Mouse (Mus musculus) liver (tissue): ENCODE data around the gene Ppil2.

Source experiments
- DNase-seq: peaks from one replicate; pipeline ENCODE4 v3.0.0-alpha.2; 2020; ENCODE audit warnings: mixed read lengths

The Ppil2 gene

DNA sequence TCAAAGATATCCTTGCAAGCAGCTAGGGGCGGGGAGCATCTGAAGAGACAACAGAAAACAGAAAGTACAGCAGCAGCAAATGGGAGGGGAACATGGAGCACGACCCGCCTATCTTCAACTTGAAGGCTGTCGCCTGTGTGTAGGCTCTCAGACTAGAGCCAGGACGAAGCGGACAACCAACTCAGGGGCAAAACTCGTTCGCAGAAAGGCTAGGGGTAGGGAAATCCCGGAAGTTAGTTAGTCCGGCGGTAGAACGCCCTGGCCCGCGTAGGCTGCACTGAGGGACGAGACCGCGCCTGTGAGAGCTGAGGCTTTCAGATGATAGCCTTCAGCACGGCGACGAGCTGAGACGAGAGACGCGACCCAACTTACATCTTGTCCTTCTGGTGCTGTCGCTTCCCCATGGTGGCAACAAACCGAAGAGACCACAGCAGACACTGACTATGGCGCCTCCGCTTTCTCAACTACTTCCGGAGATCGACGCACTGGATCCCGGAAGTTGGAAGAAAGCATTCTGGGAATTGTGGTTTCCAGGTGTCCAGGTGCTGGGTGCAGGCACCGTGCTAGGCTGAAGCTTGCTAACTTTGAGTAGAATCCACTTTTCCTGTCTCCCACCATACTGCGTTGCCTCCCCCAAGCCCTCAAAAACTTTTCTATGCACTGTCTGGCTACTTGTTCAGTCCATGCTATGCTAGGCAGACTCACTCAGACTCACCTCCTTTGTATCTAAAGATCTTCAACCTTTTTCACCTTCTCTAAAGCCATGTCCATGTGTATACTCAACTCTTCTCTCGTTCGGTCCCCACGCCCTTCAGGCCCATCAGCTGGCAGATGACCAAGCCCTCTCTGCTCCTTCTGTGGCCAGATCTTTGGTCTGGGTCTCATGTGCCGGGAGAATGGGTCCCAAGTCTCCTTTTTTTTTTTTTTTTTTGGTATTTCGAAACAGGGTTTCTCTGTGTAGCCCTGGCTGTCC is at the start of gene Ppil2:
Gene Ppil2, minus strand, starts transcription at position 487 of the 973 bp plus-strand sequence.
- DNase-seq: peak; percentile 73

DNA sequence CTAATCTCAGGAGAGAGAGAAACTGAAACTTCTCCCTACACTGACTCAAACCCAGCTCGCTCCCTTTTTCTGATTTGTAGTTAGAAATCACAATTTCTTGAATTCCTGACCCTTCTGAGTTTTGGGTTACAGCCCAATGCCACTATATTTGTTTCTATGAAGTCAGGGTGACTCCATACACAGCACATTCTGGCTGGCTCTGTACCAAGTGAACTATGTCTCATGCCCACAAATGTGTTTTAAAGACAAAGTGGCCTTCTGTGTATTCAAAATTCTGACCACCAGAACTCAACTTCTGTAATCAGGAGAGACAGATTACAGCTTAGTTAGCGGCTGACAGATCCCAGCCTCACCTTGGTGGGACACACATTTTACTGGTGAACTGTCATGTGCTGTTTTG is 43.3 kb upstream of the Ppil2 start:
- no peak for DNase-seq

DNA sequence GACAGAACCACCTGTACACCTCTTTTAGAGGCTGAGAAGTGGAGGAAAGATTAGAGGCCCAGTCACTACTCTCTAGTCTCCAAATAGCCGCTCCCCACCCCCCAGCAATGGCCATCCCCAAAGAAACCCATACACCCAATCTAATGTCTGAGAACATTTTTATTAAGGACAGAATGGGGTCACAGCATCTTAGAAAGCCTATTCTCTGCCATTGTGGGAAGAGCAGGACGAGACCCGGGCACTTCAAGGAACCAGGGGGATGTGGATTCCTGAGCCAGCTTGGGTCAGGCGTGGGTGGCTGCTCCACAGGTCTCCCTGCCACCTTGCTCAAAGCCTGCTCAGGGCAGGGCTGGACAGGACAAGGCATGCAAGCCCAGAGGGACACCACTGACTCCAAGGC is 40.8 kb upstream of the Ppil2 start:
- no peak for DNase-seq

- no peak for DNase-seq
These were observed 39.6 kb upstream of the Ppil2 start for GRCm38 (mm10) chr16:17150520-17151258.

DNA sequence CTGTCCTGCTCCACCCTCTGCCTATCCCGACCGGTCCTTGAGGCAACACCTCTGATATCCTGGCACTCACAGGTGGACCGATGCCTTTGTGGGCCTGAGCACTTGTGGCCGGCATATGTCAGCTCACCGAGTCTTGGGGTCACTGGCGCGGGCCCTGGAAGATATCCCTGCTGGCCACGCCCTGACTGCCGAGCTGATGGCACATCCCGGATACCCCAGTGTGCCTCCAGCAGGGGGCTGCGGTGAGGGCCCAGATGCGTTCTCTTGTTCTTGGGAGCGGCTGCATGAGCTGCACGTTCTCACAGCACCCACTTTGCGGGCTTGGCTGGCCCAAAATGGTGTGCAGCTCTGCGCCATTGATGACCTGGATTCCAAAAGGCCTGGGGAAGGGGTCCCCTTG is 37.0 kb upstream of the Ppil2 start:
- peak; percentile 74 for DNase-seq

- DNase-seq: peak; percentile 36
These were observed 36.4 kb upstream of the Ppil2 start for GRCm38 (mm10) chr16:17147391-17147929.

DNA sequence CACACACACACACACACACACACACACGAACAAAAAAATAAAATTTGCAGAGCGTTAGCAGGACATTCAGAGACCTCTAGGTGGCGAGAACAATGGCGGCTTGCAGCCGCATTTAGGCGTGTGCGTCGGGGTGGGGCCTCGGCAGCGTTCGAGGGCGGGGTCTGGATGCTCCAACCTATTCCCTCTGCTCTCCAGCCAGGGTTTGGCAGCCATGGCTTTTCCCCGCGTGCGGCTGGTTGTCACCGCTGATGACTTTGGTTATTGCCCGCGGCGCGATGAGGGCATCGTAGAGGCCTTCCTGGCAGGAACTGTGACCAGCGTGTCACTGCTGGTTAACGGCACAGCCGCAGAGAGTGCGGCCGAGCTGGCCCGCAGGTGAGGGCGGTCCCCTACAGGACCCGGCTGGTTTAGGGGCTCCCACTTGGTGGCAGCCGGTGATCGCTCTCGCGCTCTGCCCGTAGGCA is 35.7 kb upstream of the Ppil2 start, which contains the start of gene Ccdc116:
Gene Ccdc116, minus strand, starts transcription at position 458 of the 464 bp plus-strand sequence.
- peak; percentile 85 for DNase-seq

- peak; percentile 31 for DNase-seq
These were observed 33.3 kb upstream of the Ppil2 start, which contains the start of gene Ydjc for GRCm38 (mm10) chr16:17144339-17144738. Gene Ydjc, plus strand, starts transcription at chr16:17144621.

DNA sequence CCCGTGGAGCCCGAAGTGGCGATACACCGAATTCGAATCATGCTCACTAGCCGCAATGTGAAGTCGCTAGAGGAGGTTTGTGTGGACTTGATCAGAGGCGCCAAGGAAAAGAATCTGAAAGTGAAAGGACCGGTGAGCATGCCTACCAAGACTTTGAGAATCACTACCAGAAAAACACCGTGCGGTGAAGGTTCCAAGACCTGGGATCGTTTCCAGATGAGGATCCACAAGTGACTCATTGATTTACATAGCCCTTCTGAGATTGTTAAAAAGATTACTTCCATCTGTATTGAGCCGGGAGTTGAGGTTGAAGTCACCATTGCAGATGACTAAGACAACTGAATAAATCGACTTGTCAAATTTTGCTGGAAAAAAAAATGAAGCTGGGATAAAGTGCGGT is 26.3 kb upstream of the Ppil2 start:
- DNase-seq: no peak

DNA sequence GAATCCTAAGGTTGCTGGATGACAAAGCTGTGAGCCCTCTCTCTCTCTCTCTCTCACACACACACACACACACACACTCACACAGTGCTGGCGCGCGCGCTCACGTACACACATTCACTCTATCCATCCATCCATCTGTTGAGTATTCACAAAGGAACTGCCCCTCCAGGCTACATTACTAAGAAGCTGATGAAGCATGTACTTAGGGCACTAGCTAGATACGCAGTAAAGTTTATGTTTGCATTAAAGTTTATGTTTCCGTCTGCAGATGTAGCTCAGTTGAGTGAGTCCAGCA is 21.8 kb upstream of the Ppil2 start:
- DNase-seq: no peak

GRCm38 (mm10) chr16:17132089-17132905 is 21.2 kb upstream of the Ppil2 start, which contains the start of gene Sdf2l1:
Gene Sdf2l1, minus strand, starts transcription at chr16:17132383.
- peak; percentile 99 for DNase-seq

- DNase-seq: peak; percentile 49
These were observed 20.4 kb upstream of the Ppil2 start for GRCm38 (mm10) chr16:17131191-17132088.

DNA sequence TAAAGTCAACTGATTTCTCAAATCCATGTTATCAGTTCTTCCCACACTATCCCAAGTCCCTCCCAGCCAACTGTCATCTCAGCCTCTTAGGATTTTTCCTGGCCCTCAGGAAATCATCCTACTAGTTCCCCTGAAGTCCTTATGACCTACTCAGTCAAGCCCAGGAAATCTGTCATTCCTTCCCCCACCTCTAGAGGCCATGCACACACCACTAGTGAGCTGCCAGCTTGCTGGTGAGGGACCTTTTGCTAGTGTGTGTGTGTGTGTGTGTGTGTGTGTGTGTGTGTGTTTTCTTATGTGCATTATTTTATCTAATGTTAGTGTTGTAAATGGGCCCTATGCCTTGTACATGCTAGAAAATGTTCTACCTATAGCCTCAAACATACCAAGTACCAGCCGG is 16.2 kb upstream of the Ppil2 start:
- peak; percentile 46 for DNase-seq

- DNase-seq: peak; percentile 92
These were observed 13.9 kb upstream of the Ppil2 start, which contains the start of gene 2610318N02Rik for GRCm38 (mm10) chr16:17124871-17125520. Gene 2610318N02Rik, minus strand, starts transcription at chr16:17125167.

DNA sequence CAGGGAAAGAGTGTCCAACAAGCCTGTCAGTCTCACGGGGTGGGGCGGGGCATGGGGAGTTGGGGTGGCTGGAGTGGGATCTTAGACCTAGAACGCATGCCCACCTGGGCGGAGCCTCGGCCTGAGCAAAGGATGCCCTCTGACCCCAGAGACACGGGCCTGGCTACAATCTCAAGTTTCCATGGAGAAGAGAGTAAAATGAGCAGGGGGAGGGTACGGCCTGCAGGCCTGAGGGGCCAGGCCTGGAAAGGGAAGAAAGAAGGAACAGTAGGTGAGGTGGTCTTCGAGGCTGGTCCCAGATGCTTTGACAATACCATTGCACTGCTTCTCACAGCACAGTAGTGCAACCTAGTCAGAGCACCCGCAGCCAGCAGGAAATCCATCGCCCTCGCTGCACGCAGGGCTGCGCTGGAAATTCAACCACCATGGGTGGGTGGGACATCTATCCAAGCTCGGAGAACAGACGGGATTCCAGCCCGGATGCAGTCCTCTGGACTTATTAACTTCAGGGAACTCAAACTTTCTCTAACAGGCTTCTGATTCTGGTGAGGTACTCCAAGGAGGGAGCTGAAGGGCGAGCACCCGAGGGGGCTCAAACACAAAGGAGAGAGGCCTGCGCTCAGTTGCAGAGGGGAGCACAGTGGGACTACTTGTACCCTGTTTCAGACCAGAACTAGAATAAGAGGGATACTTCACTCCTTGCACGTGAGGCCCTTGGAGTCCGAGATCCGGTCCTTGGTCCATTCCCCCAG is 13.2 kb upstream of the Ppil2 start:
- DNase-seq: peak; percentile 56

- no peak for DNase-seq
These were observed 10.5 kb upstream of the Ppil2 start for GRCm38 (mm10) chr16:17121569-17121968.

DNA sequence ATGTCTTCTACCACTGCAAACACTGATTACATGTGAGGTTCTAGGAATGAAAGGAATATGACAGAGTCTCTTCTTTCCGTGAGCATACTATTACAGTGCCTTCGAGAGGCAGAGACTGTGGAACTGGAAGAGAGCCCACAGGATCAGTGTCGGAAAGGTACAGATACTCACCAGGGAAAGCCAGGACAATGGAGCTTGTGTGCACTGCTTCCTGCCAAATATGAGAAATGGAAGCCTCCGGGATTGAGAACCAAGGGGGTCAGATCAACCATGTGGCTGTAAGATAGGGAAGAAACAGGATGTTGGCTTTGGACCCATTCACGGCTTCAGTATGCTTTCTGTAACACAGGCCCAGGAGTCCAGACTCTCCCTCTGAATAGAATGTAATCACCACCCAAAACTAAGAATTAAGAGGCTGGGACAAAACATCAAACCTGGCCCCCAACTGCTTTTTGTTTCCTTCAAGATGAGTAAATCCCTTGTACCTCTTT is 6.3 kb upstream of the Ppil2 start:
- DNase-seq: no peak

DNA sequence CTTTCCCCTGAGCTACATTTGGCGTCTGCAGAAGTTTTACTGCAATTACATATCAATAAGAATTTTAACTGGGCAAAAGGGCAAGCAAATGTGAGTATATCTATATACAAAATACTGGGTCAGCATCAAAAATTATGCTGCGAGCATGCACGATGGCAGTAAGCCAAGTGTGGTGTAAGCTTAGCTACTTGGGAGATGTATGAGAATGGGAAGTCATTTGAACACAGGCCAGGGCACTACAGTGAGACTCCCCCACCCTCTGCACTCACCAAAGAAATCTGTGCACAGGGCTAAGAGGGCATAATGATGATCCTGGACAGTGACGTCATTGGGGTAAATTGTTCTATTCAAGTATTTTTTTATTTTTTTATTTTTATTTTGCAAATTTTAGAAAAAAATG is 6.5 kb downstream of the Ppil2 start:
- DNase-seq: no peak

- DNase-seq: no peak
These were observed 8.3 kb downstream of the Ppil2 start for GRCm38 (mm10) chr16:17102630-17103220.
